Mouse (Mus musculus) left cerebral cortex, adult 2 months (tissue): ENCODE measurements at regions not wholly inside any gene's neighbourhood (a gene's known extent, or its start where the extent isn't known, plus 50 kb on each side); places are given as distances from the start of the nearest gene placed in this dataset.

Experiments
- DNase-seq, 2 experiments: peaks; one replicate each; pipeline ENCODE4 v3.0.0; 2021 to 2022; ENCODE audit warnings: low spot score in 2 of 2, mixed read lengths in 1 of 2; ENCODE audit errors: extremely low spot score in 1 of 2
- H3K27ac ChIP-seq: fragments of 200-600 bp; 2 replicates; pipeline ENCODE4 v1.8.1; 2022
- H3K4me3 ChIP-seq: fragments of 200-600 bp; 2 replicates; pipeline ENCODE4 v1.8.1; 2022
- CTCF ChIP-seq: fragments of 200-600 bp; IDR thresholded peaks from 2 replicates; pipeline ENCODE4 v1.8.1; 2022; ENCODE audit warnings: antibody characterized with exemption, mild to moderate bottlenecking, moderate library complexity
- intact Hi-C: fragments of 180-260 bp; cut with DNase I; formaldehyde crosslinking; loops from one replicate; pipeline ENCODE4 v1.15.1; 2025

- no peak for DNase-seq
- TF ChIP-seq CTCF, result no peak
- Histone ChIP-seq H3K27ac (no peak overlapping the region), H3K4me3 (no peak overlapping the region)
- intact Hi-C loops, result no loop called here
These were observed 60.8 kb upstream of the Elovl6 start for GRCm38 (mm10) chr3:129471332-129471731.

- no peak for TF ChIP-seq CTCF
- DNase-seq, result no peak
- intact Hi-C loops, result no loop called here
These were observed 60.1 kb upstream of the Elovl6 start for GRCm38 (mm10) chr3:129472008-129472407.

GRCm38 (mm10) chr3:129474451-129474850, 57.7 kb upstream of the Elovl6 start:
- intact Hi-C loops, result no loop called here
- no peak for TF ChIP-seq CTCF
- DNase-seq, result no peak
- H3K4me3 ChIP-seq, result no peak overlapping the region
- H3K27ac ChIP-seq, result no peak overlapping the region

More at GRCm38 (mm10) chr3:129472008-129472407, 60.1 kb upstream of the Elovl6 start:
- Histone ChIP-seq H3K4me3 (no peak overlapping the region), H3K27ac (no peak overlapping the region)

- TF ChIP-seq CTCF, result no peak
- H3K27ac ChIP-seq, result no peak overlapping the region
- intact Hi-C loops, result no loop called here
- no peak overlapping the region for H3K4me3 ChIP-seq
- DNase-seq, result no peak
These were observed 55.9 kb upstream of the Elovl6 start for GRCm38 (mm10) chr3:129476250-129476649.

GRCm38 (mm10) chr3:129478093-129478492, 54.1 kb upstream of the Elovl6 start:
- intact Hi-C loops, result no loop called here
- TF ChIP-seq CTCF, result no peak
- Histone ChIP-seq H3K27ac (no peak overlapping the region), H3K4me3 (no peak overlapping the region)
- DNase-seq, result no peak

- no peak for TF ChIP-seq CTCF
- H3K27ac ChIP-seq, result no peak overlapping the region
- intact Hi-C loops, result no loop called here
- no peak for DNase-seq
- H3K4me3 ChIP-seq, result no peak overlapping the region
These were observed 50.9 kb upstream of the Elovl6 start for GRCm38 (mm10) chr3:129481293-129481692.
